9 mouse cellular contexts compared by ENCODE assay signal in genomic region chr16:88372034-88372433, GRCm38 (mm10).
DNase-seq lines count a peak whose midpoint lies in the region; ATAC-seq and TF ChIP-seq lines count a peak whose summit lies in the region.
"Had no signal": no experiment of that assay in that cellular context is flagged by ENCODE, and none has a peak within 500 bp of the region (broad histone marks: within the 10 kb centered on the region; RNA-seq: fewer than 3 reads in every experiment).

No protein-coding gene starts in this region.

- no peaks in the 10 kb centered on the region for H3K27me3 ChIP-seq in Patski
- no peaks in the 10 kb centered on the region for H3K27me3 ChIP-seq in hindbrain, embryonic 13.5 days
- H3K27me3 ChIP-seq: heart, embryonic 13.5 days had no signal

- no peaks in the 10 kb centered on the region for H3K9me3 ChIP-seq in hindbrain, embryonic 13.5 days
- H3K9me3 ChIP-seq: heart, embryonic 13.5 days had no signal

- H3K27ac ChIP-seq in hindbrain, embryonic 13.5 days: no peak overlapping the region
- H3K27ac ChIP-seq: heart, embryonic 13.5 days had no signal

- WGBS in hindbrain, embryonic 13.5 days: 39% methylated on average over 7 of the region's 7 CpGs

- no peak overlapping the region for H3K9ac ChIP-seq in hindbrain, embryonic 13.5 days
- H3K9ac ChIP-seq: heart, embryonic 13.5 days had no signal

- peak; percentile 96 for ATAC-seq in frontal cortex, adult (ENCODE audit: low TSS enrichment)
- peak; percentile 95 for ATAC-seq in Patski
- peak; percentile 77 for ATAC-seq in hindbrain, embryonic 13.5 days (ENCODE audit: low FRiP score)

- POLR2A ChIA-PET in Patski (lab: Charles Lee): interaction anchor here (0.6 kb wide), 1 partner anchor 273 kb away, joined by 4 read pairs; no protein-coding TSS in a partner anchor

- H3K4me2 ChIP-seq in hindbrain, embryonic 13.5 days: no peak overlapping the region
- H3K4me2 ChIP-seq: heart, embryonic 13.5 days had no signal

- H3K4me3 ChIP-seq in hindbrain, embryonic 13.5 days: no peak overlapping the region
- H3K4me3 ChIP-seq: heart, embryonic 13.5 days had no signal

- DNase-seq in frontal cortex, postnatal 14 days (ENCODE audit: low spot score in 2 of 2): no peak
- peak; percentile 37 for DNase-seq in Patski (ENCODE audit: low read depth, low spot score)
- DNase-seq in cerebellum, postnatal 25 days: peak; percentile 18 to 51
- DNase-seq in layer of hippocampus, adult 9-10 months (ENCODE audit: low spot score): peak; percentile 44
- DNase-seq in mesoderm, embryonic 11.5 days (ENCODE audit: low read depth, low spot score): peak; percentile 84
- DNase-seq in thymus, postnatal 25 days: peak; percentile 38

- peak; percentile 90 for TF ChIP-seq CTCF in Patski (IDR thresholded peaks at IDR 0.05)

- CTCF ChIA-PET in Patski (lab: Charles Lee): interaction anchor here (0.7 to 4.2 kb wide), 9 partner anchors 9 to 260 kb away, joined by 3 to 48 read pairs (median 4); no protein-coding TSS in a partner anchor

- in situ Hi-C loops in Patski (cut with MboI; ENCODE audit: low pct_unique_long_range_greater_than_20kb): loop anchor here (10.0 kb wide), 1 partner anchor 453 kb away; the partner anchor contains the start of genes Krtap14 and Krtap15

- no peaks in the 10 kb centered on the region for H3K4me1 ChIP-seq in hindbrain, embryonic 13.5 days (replicated peaks)

- no peaks in the 10 kb centered on the region for H3K36me3 ChIP-seq in hindbrain, embryonic 13.5 days
- H3K36me3 ChIP-seq: heart, embryonic 13.5 days had no signal

Comparison
In these comparisons a context has a peak if more than half of its experiments do, and no peak if none do; other contexts are left out.
1. DNase-seq: peak in Patski (single experiment), cerebellum, postnatal 25 days (2 of 2), layer of hippocampus, adult 9-10 months (single experiment), mesoderm, embryonic 11.5 days (single experiment) and thymus, postnatal 25 days (single experiment); none in frontal cortex, postnatal 14 days (0 of 2).
2. Peak in every context shown above with its lines, with median percentiles within 50 percentile points of each other: ATAC-seq.